Mouse (Mus musculus): ENCODE measurements around the gene Olfr1019.

Olfr1019 gene

GRCm38 (mm10) chr2:85845383-85845782, at the start of gene Olfr1019:
Gene Olfr1019, minus strand, starts transcription at chr2:85845483.
- DNase-seq (ENCODE audit: extremely low spot score, low read depth, low spot score), result no peak

- DNase-seq (ENCODE audit: extremely low spot score, low read depth, low spot score), result no peak
Observed at GRCm38 (mm10) chr2:85885340-85885739, 40.1 kb upstream of the Olfr1019 start, which contains the start of gene Olfr1023. Gene Olfr1023, plus strand, starts transcription at chr2:85885640.

- DNase-seq (ENCODE audit: extremely low spot score, low read depth, low spot score), result no peak
Observed at GRCm38 (mm10) chr2:85868294-85868693, 23.0 kb upstream of the Olfr1019 start, which contains the start of gene Olfr1022. Gene Olfr1022, plus strand, starts transcription at chr2:85868594.

GRCm38 (mm10) chr2:85846730-85847129, 1.4 kb upstream of the Olfr1019 start, which contains the start of gene Olfr1020:
Gene Olfr1020, plus strand, starts transcription at chr2:85847030.
- DNase-seq (ENCODE audit: extremely low spot score, low read depth, low spot score), result no peak

GRCm38 (mm10) chr2:85818179-85818578, 27.1 kb downstream of the Olfr1019 start, which contains the start of gene Olfr1018:
Gene Olfr1018, plus strand, starts transcription at chr2:85818479.
- no peak for DNase-seq (ENCODE audit: extremely low spot score, low read depth, low spot score)

GRCm38 (mm10) chr2:85804501-85804900, 40.8 kb downstream of the Olfr1019 start:
- DNase-seq (ENCODE audit: extremely low spot score, low read depth, low spot score), result peak; percentile 24

- DNase-seq (ENCODE audit: extremely low spot score, low read depth, low spot score), result no peak
Observed at GRCm38 (mm10) chr2:85802444-85802843, 42.8 kb downstream of the Olfr1019 start, which contains the start of gene Olfr1016. Gene Olfr1016, minus strand, starts transcription at chr2:85802544.

GRCm38 (mm10) chr2:85792331-85792730, 53.0 kb downstream of the Olfr1019 start:
- no peak for DNase-seq (ENCODE audit: extremely low spot score, low read depth, low spot score)
